19 mouse cellular contexts compared by ENCODE assay signal in the genomic region with DNA sequence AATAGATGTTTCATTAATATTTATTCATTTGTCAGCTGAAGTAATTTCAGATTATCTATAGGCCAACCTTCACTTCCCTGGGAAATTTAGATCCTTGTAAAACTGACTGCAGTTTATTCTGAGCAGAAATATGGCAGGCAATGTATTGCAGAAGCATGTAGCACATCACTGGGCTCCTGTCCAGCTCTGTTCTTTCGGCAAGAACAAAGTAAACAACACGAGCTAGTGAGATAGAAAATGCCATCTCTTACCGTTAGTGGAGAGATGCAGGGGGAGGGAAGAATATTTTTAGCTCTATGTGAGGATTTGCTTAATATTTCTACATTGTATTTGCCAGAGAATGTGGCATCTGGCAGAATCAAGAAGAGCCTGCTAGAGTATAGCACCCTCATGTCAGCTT. TPM values are rescaled to one million over a fixed set of nuclear protein-coding genes. Genes with fewer than 3 reads are reported as not detected.
DNase-seq lines count a peak whose midpoint lies in the region; ATAC-seq and TF ChIP-seq lines count a peak whose summit lies in the region.
"Had no signal": no experiment of that assay in that cellular context is flagged by ENCODE, and none has a peak within 500 bp of the region (broad histone marks: within the 10 kb centered on the region; RNA-seq: fewer than 3 reads in every experiment).

No protein-coding gene starts in this region.

- no peak for DNase-seq in forebrain, embryonic 10.5 days (ENCODE audit: extremely low spot score, low spot score)
- DNase-seq in lung, postnatal 0 days (ENCODE audit: low spot score): peak; percentile 13
- no peak for DNase-seq in lung, postnatal 14 days
- DNase-seq in left cerebral cortex, postnatal 10 days (ENCODE audit: extremely low spot score in 1 of 2, low spot score in 2 of 2): peak; percentile 26 to 47
- peak; percentile 87 for DNase-seq in telencephalon, adult 2 months (ENCODE audit: low read depth, low spot score)
- no peak for DNase-seq in heart, embryonic 10.5 days (ENCODE audit: low spot score)
- DNase-seq: adrenal gland, postnatal 25 days; cerebellum, adult 11 months; kidney, adult 9 months had no signal

- intact Hi-C loops in left cerebral cortex, postnatal 10 days (cut with DNase I): no loop called here

- H3K9ac ChIP-seq in forebrain, embryonic 15.5 days (replicated peaks): no peak overlapping the region
- no peak overlapping the region for H3K9ac ChIP-seq in lung, postnatal 0 days (replicated peaks; ENCODE audit: low read depth)
- H3K9ac ChIP-seq: hindbrain, embryonic 15.5 days had no signal

- H3K4me3 ChIP-seq in forebrain, embryonic 15.5 days: no peak overlapping the region
- no peak overlapping the region for H3K4me3 ChIP-seq in forebrain, embryonic 10.5 days
- no peak overlapping the region for H3K4me3 ChIP-seq in lung, postnatal 0 days (ENCODE audit: low read depth, low read length)
- H3K4me3 ChIP-seq in heart, embryonic 10.5 days: no peak overlapping the region
- H3K4me3 ChIP-seq: erythroblast, embryonic 14.5 days; hindbrain, embryonic 15.5 days; midbrain, embryonic 10.5 days; myocyte had no signal

- H3K4me2 ChIP-seq in forebrain, embryonic 15.5 days (replicated peaks): no peak overlapping the region
- no peak overlapping the region for H3K4me2 ChIP-seq in lung, postnatal 0 days (replicated peaks; ENCODE audit: low read depth, low read length)
- H3K4me2 ChIP-seq: hindbrain, embryonic 15.5 days; liver, embryonic 11.5 days had no signal

- H3K27ac ChIP-seq in forebrain, embryonic 15.5 days (replicated peaks): peak overlapping the region; percentile 40; the same call in 1 of the 2 replicates
- H3K27ac ChIP-seq in forebrain, embryonic 10.5 days: no peak overlapping the region
- no peak overlapping the region for H3K27ac ChIP-seq in lung, postnatal 0 days (ENCODE audit: low read length)
- H3K27ac ChIP-seq in heart, embryonic 10.5 days: no peak overlapping the region
- H3K27ac ChIP-seq: hindbrain, embryonic 15.5 days; midbrain, embryonic 10.5 days had no signal

- H3K9me3 ChIP-seq in forebrain, embryonic 15.5 days: no peaks in the 10 kb centered on the region
- H3K9me3 ChIP-seq in forebrain, embryonic 10.5 days: no peaks in the 10 kb centered on the region
- H3K9me3 ChIP-seq in lung, postnatal 0 days (ENCODE audit: low read length): no peaks in the 10 kb centered on the region
- H3K9me3 ChIP-seq in heart, embryonic 10.5 days: no peaks in the 10 kb centered on the region
- H3K9me3 ChIP-seq: G1E; hindbrain, embryonic 15.5 days; midbrain, embryonic 10.5 days had no signal

- 48% methylated on average over 3 of the region's 3 CpGs for WGBS in forebrain, embryonic 15.5 days
- 94% methylated on average over 3 of the region's 3 CpGs for WGBS in forebrain, embryonic 10.5 days
- WGBS in lung, postnatal 0 days: 11% methylated on average over 3 of the region's 3 CpGs
- WGBS in heart, embryonic 10.5 days: 65% methylated on average over 3 of the region's 3 CpGs

- no peaks in the 10 kb centered on the region for H3K27me3 ChIP-seq in forebrain, embryonic 15.5 days
- H3K27me3 ChIP-seq in forebrain, embryonic 10.5 days (ENCODE audit: poor library complexity, severe bottlenecking): no peaks in the 10 kb centered on the region
- no peaks in the 10 kb centered on the region for H3K27me3 ChIP-seq in lung, postnatal 0 days (replicated peaks; ENCODE audit: insufficient read depth, low read length)
- no peaks in the 10 kb centered on the region for H3K27me3 ChIP-seq in heart, embryonic 10.5 days (ENCODE audit: insufficient read depth, poor library complexity, severe bottlenecking)
- H3K27me3 ChIP-seq: hindbrain, embryonic 15.5 days had no signal

- H3K36me3 ChIP-seq in forebrain, embryonic 15.5 days: no peaks in the 10 kb centered on the region
- H3K36me3 ChIP-seq in forebrain, embryonic 10.5 days (replicated peaks): no peaks in the 10 kb centered on the region
- H3K36me3 ChIP-seq in lung, postnatal 0 days (ENCODE audit: insufficient read depth, low read length): no peaks in the 10 kb centered on the region
- H3K36me3 ChIP-seq in heart, embryonic 10.5 days: no peaks in the 10 kb centered on the region
- H3K36me3 ChIP-seq: G1E; hindbrain, embryonic 15.5 days; midbrain, embryonic 10.5 days had no signal

- peak; percentile 68 for ATAC-seq in forebrain, embryonic 15.5 days (replicated peaks)
- ATAC-seq in lung, postnatal 0 days: no peak
- ATAC-seq in megakaryocyte, adult 5-6 weeks (ENCODE audit: poor library complexity, severe bottlenecking): no peak

- no peaks in the 10 kb centered on the region for H3K4me1 ChIP-seq in forebrain, embryonic 15.5 days
- no peaks in the 10 kb centered on the region for H3K4me1 ChIP-seq in forebrain, embryonic 10.5 days
- no peaks in the 10 kb centered on the region for H3K4me1 ChIP-seq in lung, postnatal 0 days (ENCODE audit: insufficient read depth, low read depth, low read length)
- H3K4me1 ChIP-seq in heart, embryonic 10.5 days: no peaks in the 10 kb centered on the region
- H3K4me1 ChIP-seq: hindbrain, embryonic 15.5 days; midbrain, embryonic 10.5 days had no signal

- no peak for TF ChIP-seq CTCF in lung, postnatal 0 days (IDR thresholded peaks at IDR 0.05)

- TF ChIP-seq EP300 in lung, postnatal 0 days (IDR thresholded peaks at IDR 0.05): no peak

RNA-seq across cellular contexts. Expression of a gene that starts 13.8 kb away (rescaled TPM):
- 0.65 and 0.95 TPM in 2 replicates for polyA plus RNA-seq in forebrain, embryonic 15.5 days (2015; fragmentation: Nextera tagmentation; extraction: Ambion mirVana)
- not detected in 2 replicates for polyA plus RNA-seq in forebrain, embryonic 10.5 days (2016; fragmentation: Nextera tagmentation; extraction: Ambion mirVana)
- polyA plus RNA-seq in lung, postnatal 0 days (2015; fragmentation: Nextera tagmentation; extraction: Ambion mirVana): 1.3 and 2.2 TPM in 2 replicates
- not detected for total RNA-seq in left cerebral cortex, postnatal 10 days (2021)
- polyA plus RNA-seq in heart, embryonic 10.5 days (2016; fragmentation: Nextera tagmentation; extraction: Ambion mirVana): not detected in 2 replicates
- not detected in 2 replicates for total RNA-seq in megakaryocyte, adult 5-6 weeks (2015)
- total RNA-seq in megakaryocyte, adult 5-6 weeks (2017): not detected in 2 replicates
- total RNA-seq: adrenal gland, postnatal 25 days had no signal
- polyA plus RNA-seq: C2C12; erythroblast, embryonic 14.5 days; G1E; heart, embryonic 16.5 days; liver, embryonic 11.5 days; myocyte had no signal

Comparison
In these comparisons a context has a peak if more than half of its experiments do, and no peak if none do; other contexts are left out.
1. DNase-seq: peak in lung, postnatal 0 days (single experiment), left cerebral cortex, postnatal 10 days (2 of 2) and telencephalon, adult 2 months (single experiment); none in forebrain, embryonic 10.5 days (single experiment), lung, postnatal 14 days (single experiment) and heart, embryonic 10.5 days (single experiment).